Mouse (Mus musculus) G1E (cell line): ENCODE measurements at regions not wholly inside any gene's neighbourhood (a gene's known extent, or its start where the extent isn't known, plus 50 kb on each side); places are given as distances from the start of the nearest gene placed in this dataset.

ENCODE experiments used
- CTCF ChIP-seq: IDR thresholded peaks from 2 replicates; pipeline ENCODE4 v1.5.1; 2012; ENCODE audit warnings: low read depth, low read length, inconsistent platforms, mixed read lengths
- GATA1 ChIP-seq: IDR thresholded peaks from 2 replicates; pipeline ENCODE4 v1.6.1; 2012; ENCODE audit warnings: borderline replicate concordance, low read length, inconsistent platforms, mixed read lengths
- POLR2AphosphoS5 ChIP-seq: IDR thresholded peaks from 2 replicates; pipeline ENCODE4 v1.6.1; 2012; ENCODE audit warnings: low read depth, low read length, inconsistent platforms; ENCODE audit not compliant: insufficient replicate concordance
- TAL1 ChIP-seq: conservative IDR thresholded peaks from 2 replicates; pipeline ENCODE4 v1.6.1; 2012; ENCODE audit warnings: low read depth, low read length, inconsistent platforms, mixed read lengths

- TF ChIP-seq CTCF = no peak
- no peak for TF ChIP-seq TAL1
- TF ChIP-seq GATA1 = no peak
- no peak for TF ChIP-seq POLR2AphosphoS5
These were observed 121.5 kb downstream of the Tsen15 start for GRCm38 (mm10) chr1:152264981-152265380.
